Mouse (Mus musculus): ENCODE results near the gene Ogdh. TPM values are rescaled to one million over a fixed set of nuclear protein-coding genes. Genes with fewer than 3 reads are reported as not detected.
"Not testable (repeated sequence)": the region's sequence is repeated elsewhere in the genome, so short reads cannot be mapped to it uniquely, and the experiment has no call there.

The Ogdh gene
- polyA plus RNA-seq, 1 experiment from 2014 or later: 101 TPM

GRCm38 (mm10) chr11:6367156-6367555 lies 75.7 kb downstream of the Ogdh start:
- no peak overlapping the region for H3K27ac ChIP-seq (replicated peaks)
- no peak overlapping the region for H3K9ac ChIP-seq
- H3K4me2 ChIP-seq (replicated peaks): no peak overlapping the region
- 49% methylated on average over 4 of the region's 4 CpGs for WGBS
- H3K36me3 ChIP-seq: no peaks in the 10 kb centered on the region
- no peak overlapping the region for H3K4me3 ChIP-seq (replicated peaks)
- H3K27me3 ChIP-seq: no peaks in the 10 kb centered on the region
- no peaks in the 10 kb centered on the region for H3K9me3 ChIP-seq (replicated peaks)
- no peak for ATAC-seq (ENCODE audit: insufficient number of reproducible peaks, low FRiP score, low TSS enrichment, low read depth)
- H3K4me1 ChIP-seq: no peaks in the 10 kb centered on the region; the same call in 1 of the 2 replicates

GRCm38 (mm10) chr11:6367986-6368385 lies 76.6 kb downstream of the Ogdh start:
- not testable (repeated sequence) for H3K9ac ChIP-seq; H3K27me3 ChIP-seq; H3K4me2 ChIP-seq (replicated peaks); H3K9me3 ChIP-seq (replicated peaks); H3K36me3 ChIP-seq; ATAC-seq (ENCODE audit: insufficient number of reproducible peaks, low FRiP score, low TSS enrichment, low read depth); H3K27ac ChIP-seq (replicated peaks); H3K4me3 ChIP-seq (replicated peaks); H3K4me1 ChIP-seq
- 76% methylated on average over 5 of the region's 5 CpGs for WGBS

- Histone ChIP-seq H3K9me3 (replicated peaks) (no peaks in the 10 kb centered on the region), H3K4me2 (replicated peaks) (no peak overlapping the region), H3K9ac (no peak overlapping the region), H3K27ac (replicated peaks) (no peak overlapping the region), H3K36me3 (no peaks in the 10 kb centered on the region), H3K4me1 (no peaks in the 10 kb centered on the region), H3K27me3 (no peaks in the 10 kb centered on the region), H3K4me3 (replicated peaks) (no peak overlapping the region)
- no peak for ATAC-seq (ENCODE audit: insufficient number of reproducible peaks, low FRiP score, low TSS enrichment, low read depth)
- 86% methylated on average over 11 of the region's 11 CpGs for WGBS
Measured at GRCm38 (mm10) chr11:6371376-6372155, 80.1 kb downstream of the Ogdh start.

- H3K4me3 ChIP-seq (replicated peaks): no peak overlapping the region
- no peak overlapping the region for H3K4me2 ChIP-seq (replicated peaks)
- H3K9me3 ChIP-seq (replicated peaks): no peaks in the 10 kb centered on the region
- 88% methylated on average over 9 of the region's 9 CpGs for WGBS
- no peaks in the 10 kb centered on the region for H3K36me3 ChIP-seq
- H3K27me3 ChIP-seq: no peaks in the 10 kb centered on the region
- no peak overlapping the region for H3K27ac ChIP-seq (replicated peaks)
- ATAC-seq (ENCODE audit: insufficient number of reproducible peaks, low FRiP score, low TSS enrichment, low read depth): no peak
- no peak overlapping the region for H3K9ac ChIP-seq
- H3K4me1 ChIP-seq: no peaks in the 10 kb centered on the region
Measured at GRCm38 (mm10) chr11:6372784-6373183, 81.4 kb downstream of the Ogdh start.

- H3K4me2 ChIP-seq (replicated peaks): no peak overlapping the region
- H3K27me3 ChIP-seq: no peaks in the 10 kb centered on the region
- WGBS: 79% methylated on average over 6 of the region's 6 CpGs
- no peak overlapping the region for H3K9ac ChIP-seq
- H3K27ac ChIP-seq (replicated peaks): no peak overlapping the region
- no peak overlapping the region for H3K4me3 ChIP-seq (replicated peaks)
- no peak for ATAC-seq (ENCODE audit: insufficient number of reproducible peaks, low FRiP score, low TSS enrichment, low read depth)
- H3K4me1 ChIP-seq: no peaks in the 10 kb centered on the region
- no peaks in the 10 kb centered on the region for H3K9me3 ChIP-seq (replicated peaks)
- no peaks in the 10 kb centered on the region for H3K36me3 ChIP-seq
Measured at GRCm38 (mm10) chr11:6380916-6381315, 89.5 kb downstream of the Ogdh start.

- H3K27ac ChIP-seq (replicated peaks): peak overlapping the region; percentile 95
- H3K4me3 ChIP-seq (replicated peaks): peak overlapping the region; percentile 82; the same call in 1 of the 2 replicates
- no peak overlapping the region for H3K9ac ChIP-seq
- no peak for ATAC-seq (ENCODE audit: insufficient number of reproducible peaks, low FRiP score, low TSS enrichment, low read depth)
- peaks cover 5% of the 10 kb centered on the region; the same call in 1 of the 2 replicates for H3K36me3 ChIP-seq
- WGBS: 88% methylated on average over 6 of the region's 6 CpGs
- H3K9me3 ChIP-seq (replicated peaks): no peaks in the 10 kb centered on the region
- peak overlapping the region; percentile 41; the same call in 1 of the 2 replicates for H3K4me2 ChIP-seq (replicated peaks)
- no peaks in the 10 kb centered on the region for H3K27me3 ChIP-seq
- H3K4me1 ChIP-seq: peaks cover 23% of the 10 kb centered on the region
Measured at GRCm38 (mm10) chr11:6388126-6388725, 96.8 kb downstream of the Ogdh start.

GRCm38 (mm10) chr11:6388726-6389413 lies 97.4 kb downstream of the Ogdh start, which contains the start of gene Zmiz2:
Gene Zmiz2 (plus strand): TSS chr11:6389074.
- no peaks in the 10 kb centered on the region for H3K27me3 ChIP-seq
- no peaks in the 10 kb centered on the region for H3K9me3 ChIP-seq (replicated peaks)
- H3K4me3 ChIP-seq (replicated peaks): peak within 1 kb of the TSS; percentile 82
- peak within 1 kb of the TSS; percentile 76 for H3K9ac ChIP-seq
- peaks cover 5% of the 10 kb centered on the region; the same call in 1 of the 2 replicates for H3K36me3 ChIP-seq
- peak within 1 kb of the TSS; percentile 95 for H3K27ac ChIP-seq (replicated peaks)
- ATAC-seq (ENCODE audit: insufficient number of reproducible peaks, low FRiP score, low TSS enrichment, low read depth): peak; percentile 98
- peak within 1 kb of the TSS; percentile 84 for H3K4me2 ChIP-seq (replicated peaks)
- WGBS: 5% methylated on average over 57 of the region's 60 CpGs
- peaks cover 23% of the 10 kb centered on the region for H3K4me1 ChIP-seq

- Histone ChIP-seq H3K4me3 (replicated peaks) (peak overlapping the region; percentile 82), H3K27ac (replicated peaks) (0 out of 2 replicates have a peak overlapping the region, but pooled peaks have one; percentile 48), H3K4me1 (peaks cover 23% of the 10 kb centered on the region), H3K4me2 (replicated peaks) (peak overlapping the region; percentile 84), H3K9ac (peak overlapping the region; percentile 76), H3K36me3 (peaks cover 5% of the 10 kb centered on the region; the same call in 1 of the 2 replicates), H3K9me3 (replicated peaks) (no peaks in the 10 kb centered on the region), H3K27me3 (no peaks in the 10 kb centered on the region)
- WGBS: under 1% methylated on average over 40 of the region's 43 CpGs
- ATAC-seq (ENCODE audit: insufficient number of reproducible peaks, low FRiP score, low TSS enrichment, low read depth): no peak
Measured at GRCm38 (mm10) chr11:6389483-6389921, 98.1 kb downstream of the Ogdh start.

GRCm38 (mm10) chr11:6390376-6391053 lies 99.1 kb downstream of the Ogdh start:
- no peak for ATAC-seq (ENCODE audit: insufficient number of reproducible peaks, low FRiP score, low TSS enrichment, low read depth)
- Histone ChIP-seq H3K27me3 (no peaks in the 10 kb centered on the region), H3K36me3 (peaks cover 5% of the 10 kb centered on the region; the same call in 1 of the 2 replicates), H3K4me2 (replicated peaks) (peak overlapping the region; percentile 84), H3K4me3 (replicated peaks) (peak overlapping the region; percentile 82), H3K4me1 (peaks cover 23% of the 10 kb centered on the region), H3K9ac (peak overlapping the region; percentile 76; the same call in 1 of the 2 replicates), H3K9me3 (replicated peaks) (no peaks in the 10 kb centered on the region), H3K27ac (replicated peaks) (no peak overlapping the region)
- 78% methylated on average over 8 of the region's 8 CpGs for WGBS

GRCm38 (mm10) chr11:6391516-6392276 lies 100.3 kb downstream of the Ogdh start:
- Histone ChIP-seq H3K4me1 (peaks cover 23% of the 10 kb centered on the region), H3K4me3 (replicated peaks) (no peak overlapping the region), H3K27me3 (no peaks in the 10 kb centered on the region), H3K36me3 (peaks cover 14% of the 10 kb centered on the region), H3K27ac (replicated peaks) (no peak overlapping the region), H3K9ac (no peak overlapping the region), H3K9me3 (replicated peaks) (no peaks in the 10 kb centered on the region), H3K4me2 (replicated peaks) (no peak overlapping the region)
- WGBS: 80% methylated on average over 8 of the region's 8 CpGs
- no peak for ATAC-seq (ENCODE audit: insufficient number of reproducible peaks, low FRiP score, low TSS enrichment, low read depth)

All from embryonic facial prominence, embryonic 15.5 days (tissue).